Mouse (Mus musculus): ENCODE measurements around the gene 9330182L06Rik.

DNA sequence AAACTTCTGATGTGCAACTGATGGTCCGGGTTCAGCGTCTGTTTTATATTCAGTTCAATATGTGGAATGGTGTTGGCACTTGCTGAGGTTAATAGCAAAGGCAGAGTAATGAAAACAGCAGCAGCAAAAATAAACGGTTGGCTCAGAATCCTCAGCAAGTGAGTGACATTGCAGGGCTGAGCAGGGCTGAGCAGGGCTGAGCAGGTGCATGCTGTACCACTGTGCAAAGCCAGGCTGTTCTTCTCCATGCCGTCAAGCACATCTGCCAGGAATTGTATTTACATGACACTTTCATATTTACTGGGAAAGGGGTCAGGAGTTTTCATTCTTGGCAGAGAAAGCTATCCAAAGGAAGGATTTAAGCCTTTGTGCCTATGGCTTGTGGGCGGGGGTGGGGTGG is 78.7 kb downstream of the 9330182L06Rik start:
- TF ChIP-seq CTCF (IDR thresholded peaks at IDR 0.05; ENCODE audit: low read depth, low read length) (no peak), POLR2A (IDR thresholded peaks at IDR 0.05; ENCODE audit: extremely low read depth, insufficient read depth, low read length) (no peak)

All from liver, adult 2 months (tissue).